Mouse (Mus musculus) telencephalon, adult 2 months (tissue): ENCODE results near the gene Psap.
A peak's percentile ranks its signal among the peaks of the same experiment; 100 is the strongest.

Experiments used
- DNase-seq: peaks from one replicate; pipeline ENCODE4 v3.0.0-alpha.2; 2011; ENCODE audit warnings: low read depth, low spot score

Psap gene

GRCm38 (mm10) chr10:60347768-60348610, 70.6 kb downstream of the Psap start:
- no peak for DNase-seq

GRCm38 (mm10) chr10:60349056-60349455, 71.6 kb downstream of the Psap start:
- DNase-seq = no peak

- no peak for DNase-seq
Measured at GRCm38 (mm10) chr10:60349644-60350043, 72.2 kb downstream of the Psap start.

DNA sequence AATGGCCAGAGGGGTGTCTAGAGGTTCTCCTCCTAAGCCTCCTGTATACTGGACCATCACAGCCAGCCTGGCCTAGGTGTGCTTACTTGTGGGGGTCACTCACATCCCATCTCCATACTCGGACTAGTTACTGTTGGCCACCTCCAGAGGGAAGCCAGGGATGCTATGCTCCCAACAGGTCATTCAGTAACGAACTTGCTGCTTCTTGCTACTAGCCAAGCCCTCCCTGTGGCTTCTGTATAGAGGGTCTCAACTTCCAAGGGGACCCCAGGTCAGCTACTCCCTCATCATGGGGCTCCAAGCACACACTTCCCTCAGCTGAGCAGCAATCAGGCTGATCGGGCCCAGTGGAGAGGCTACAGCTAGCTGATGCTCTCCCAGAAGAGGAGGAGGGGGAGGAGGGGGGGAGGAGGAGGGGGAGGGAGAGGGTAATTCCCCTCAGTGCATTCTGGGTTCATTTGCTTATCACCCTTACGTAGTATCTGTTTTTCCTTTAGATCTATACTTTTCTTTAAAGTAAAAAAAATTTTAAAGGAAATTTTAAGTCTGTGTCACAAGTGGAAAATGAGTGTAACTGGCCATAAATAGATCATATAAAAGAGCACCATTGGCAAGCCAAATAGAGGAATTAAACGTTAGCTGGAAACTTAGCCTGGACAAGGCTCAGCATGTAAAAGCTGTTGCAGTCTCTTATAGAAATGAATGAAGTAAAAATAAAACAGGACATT, 72.8 kb downstream of the Psap start:
- DNase-seq = no peak

DNA sequence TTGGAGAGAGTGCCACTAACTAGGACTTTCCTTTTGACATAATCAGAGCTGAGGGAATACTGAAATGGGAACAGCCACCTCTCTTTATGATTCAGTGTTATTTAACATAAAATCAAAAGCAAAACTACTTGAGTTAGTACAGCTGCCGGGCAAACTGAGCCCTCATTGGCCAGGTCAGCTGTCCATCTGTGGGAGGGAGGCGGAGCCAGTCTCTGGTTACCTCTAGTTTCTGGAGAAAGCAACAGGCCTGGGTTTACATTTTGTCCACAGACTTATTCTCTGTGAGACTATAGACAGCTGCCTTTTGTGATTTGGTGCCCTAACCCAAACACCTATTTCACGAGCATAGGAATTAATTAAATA, 73.4 kb downstream of the Psap start:
- DNase-seq = peak; percentile 32

DNA sequence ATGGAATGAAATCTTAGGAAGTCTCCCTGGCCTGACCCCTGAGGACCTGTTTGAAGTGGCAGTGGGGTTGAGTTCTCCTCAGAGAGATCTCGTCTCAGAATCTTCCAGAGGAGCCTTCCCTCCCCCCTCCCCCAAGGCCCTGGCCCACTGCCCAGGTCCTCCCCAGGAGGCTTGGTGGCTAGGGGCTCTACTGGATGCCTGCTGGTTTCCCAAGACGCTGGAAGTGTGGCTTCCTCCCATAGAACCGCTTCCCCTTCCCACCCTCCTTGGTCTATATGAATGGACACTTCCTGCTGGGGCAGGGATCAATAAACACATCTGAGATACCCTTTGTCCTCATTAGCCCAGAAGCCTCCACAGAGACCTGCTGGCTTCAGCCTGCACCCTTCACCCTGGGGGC, 73.8 kb downstream of the Psap start:
- DNase-seq = no peak

- no peak for DNase-seq
Measured at GRCm38 (mm10) chr10:60351761-60352455, 74.5 kb downstream of the Psap start.
